Comparison of ENCODE assay signal across 8 mouse cellular contexts in the genomic region with DNA sequence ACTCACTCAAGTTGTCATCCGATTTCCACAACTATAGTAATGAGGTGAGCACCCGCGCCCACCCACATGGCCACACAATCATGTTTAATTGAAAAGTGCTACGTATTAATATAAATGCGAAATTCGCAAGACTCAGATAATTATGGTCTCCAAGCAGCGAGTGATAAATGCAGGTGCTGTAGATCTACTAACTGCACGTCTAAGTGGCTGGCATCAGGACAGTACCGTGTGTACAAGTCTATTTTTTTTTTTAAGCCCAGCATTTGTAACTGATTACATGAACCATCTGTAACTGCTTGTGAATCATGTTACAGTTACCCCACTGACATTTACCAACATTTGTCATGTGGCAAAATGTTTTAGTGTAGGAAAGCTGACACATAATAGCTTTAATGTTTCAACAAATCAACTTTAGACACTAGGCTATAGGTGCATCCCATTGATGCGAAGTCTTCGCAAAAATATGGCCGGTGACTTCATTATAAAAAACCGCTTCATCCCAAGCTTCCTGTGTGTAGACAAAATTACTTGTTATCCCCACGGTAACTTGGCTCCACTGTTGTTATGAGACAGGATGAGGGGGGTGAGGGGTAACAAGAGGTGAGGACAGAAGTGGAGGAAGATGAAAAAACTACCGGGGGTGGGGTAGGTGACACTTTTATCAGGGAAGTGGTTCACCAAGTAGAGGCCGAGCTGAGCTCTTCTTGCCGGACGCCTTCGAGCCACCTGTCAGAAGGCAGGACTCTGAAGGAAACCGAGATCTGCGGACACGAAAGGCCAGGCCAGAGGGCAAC. TPM values are rescaled to one million over a fixed set of nuclear protein-coding genes. Genes with fewer than 3 reads are reported as not detected.
A peak's percentile ranks its signal among the peaks of the same experiment; 100 is the strongest.
DNase-seq lines count a peak whose midpoint lies in the region; ATAC-seq and TF ChIP-seq lines count a peak whose summit lies in the region.

No protein-coding gene starts in this region.

- H3K27me3 ChIP-seq in kidney, adult 2 months (replicated peaks; ENCODE audit: control insufficient read depth, insufficient read depth, low read length) = no peaks in the 10 kb centered on the region
- no peaks in the 10 kb centered on the region for H3K27me3 ChIP-seq in forebrain, postnatal 0 days (ENCODE audit: insufficient read depth, low read length)
- H3K27me3 ChIP-seq in liver, embryonic 15.5 days = no peaks in the 10 kb centered on the region

- 34% methylated on average over 22 of the region's 22 CpGs for WGBS in kidney, adult 2 months
- 30% methylated on average over 22 of the region's 22 CpGs for WGBS in forebrain, postnatal 0 days
- 35% methylated on average over 22 of the region's 22 CpGs for WGBS in liver, embryonic 15.5 days (ENCODE audit: insufficient replicate concordance)

- no peak; the same call in 1 of the 2 replicates for ATAC-seq in forebrain, postnatal 0 days
- ATAC-seq in liver, embryonic 15.5 days (ENCODE audit: insufficient read depth) = no peak

- H3K36me3 ChIP-seq in kidney, adult 2 months (ENCODE audit: control insufficient read depth, insufficient read depth, low read length) = no peaks in the 10 kb centered on the region
- H3K36me3 ChIP-seq in forebrain, postnatal 0 days (ENCODE audit: insufficient read depth) = no peaks in the 10 kb centered on the region
- peaks cover 13% of the 10 kb centered on the region for H3K36me3 ChIP-seq in liver, embryonic 15.5 days (replicated peaks)

- peak overlapping the region; percentile 93 for H3K27ac ChIP-seq in kidney, adult 2 months (ENCODE audit: insufficient read depth, low read depth, low read length)
- peak overlapping the region; percentile 82 for H3K27ac ChIP-seq in forebrain, postnatal 0 days (ENCODE audit: low read depth, low read length)
- peak overlapping the region; percentile 91 for H3K27ac ChIP-seq in liver, embryonic 15.5 days (replicated peaks)

- H3K4me1 ChIP-seq in kidney, adult 2 months (ENCODE audit: control insufficient read depth, insufficient read depth, low read length) = no peaks in the 10 kb centered on the region; the same call in 1 of the 2 replicates
- H3K4me1 ChIP-seq in forebrain, postnatal 0 days (ENCODE audit: insufficient read depth) = peaks cover 5% of the 10 kb centered on the region; the same call in 1 of the 2 replicates
- peaks cover 33% of the 10 kb centered on the region for H3K4me1 ChIP-seq in liver, embryonic 15.5 days (replicated peaks)

- no peak for DNase-seq in kidney, adult 2 months
- no peak for DNase-seq in kidney, postnatal 10 days
- DNase-seq in MEL-GATA-1-ER (ENCODE audit: extremely low read depth, low read depth) (peak; percentile 77), adipocyte (ENCODE audit: low spot score) (no peak)
- DNase-seq in forebrain, postnatal 0 days = no peak
- no peak for DNase-seq in gastrocnemius, adult 8-10 months (ENCODE audit: low spot score in 2 of 2)
- DNase-seq in cerebellum, postnatal 4 days (ENCODE audit: low spot score in 2 of 2) = no peak

- H3K4me2 ChIP-seq in forebrain, postnatal 0 days (ENCODE audit: low read depth) = peak overlapping the region; percentile 63
- peak overlapping the region; percentile 84 for H3K4me2 ChIP-seq in liver, embryonic 15.5 days

- H3K9me3 ChIP-seq in forebrain, postnatal 0 days (ENCODE audit: low read length) = no peaks in the 10 kb centered on the region
- H3K9me3 ChIP-seq in liver, embryonic 15.5 days (replicated peaks) = no peaks in the 10 kb centered on the region

- TF ChIP-seq CTCF in kidney, adult 2 months (conservative IDR thresholded peaks at IDR 0.05; ENCODE audit: insufficient read depth, insufficient read length, low read depth, low read length) = no peak
- TF ChIP-seq CTCF in forebrain, postnatal 0 days (IDR thresholded peaks at IDR 0.05; ENCODE audit: low read depth) = no peak

- TF ChIP-seq POLR2A in kidney, adult 2 months (IDR thresholded peaks at IDR 0.05; ENCODE audit: low read depth, low read length) = no peak

- H3K4me3 ChIP-seq in kidney, adult 2 months (ENCODE audit: insufficient read depth, low read depth, low read length) = peak overlapping the region; percentile 92
- peak overlapping the region; percentile 80 for H3K4me3 ChIP-seq in forebrain, postnatal 0 days (ENCODE audit: low read depth, low read length)
- peak overlapping the region; percentile 72 for H3K4me3 ChIP-seq in liver, embryonic 15.5 days (replicated peaks)

- peak overlapping the region; percentile 70 for H3K9ac ChIP-seq in forebrain, postnatal 0 days
- H3K9ac ChIP-seq in liver, embryonic 15.5 days = peak overlapping the region; percentile 71

RNA-seq across cellular contexts. Expression of a gene that starts 0.8 kb away (rescaled TPM):
- polyA plus RNA-seq in kidney, adult 2 months (2012; rRNA removed) = 365 and 439 TPM in 2 replicates
- total RNA-seq in forebrain, postnatal 0 days (2014; rRNA removed) = 485 and 592 TPM in 2 replicates
- polyA plus RNA-seq in forebrain, postnatal 0 days (2015; fragmentation: Nextera tagmentation; extraction: Ambion mirVana) = 728 and 896 TPM in 2 replicates
- polyA plus RNA-seq in liver, embryonic 15.5 days (2015; fragmentation: Nextera tagmentation; extraction: Ambion mirVana) = 874 and 985 TPM in 2 replicates
- 10 to 100 TPM; 70.3 to 85.0 (median 79.7) TPM for total RNA-seq in gastrocnemius, adult 8-10 months (2022)

RNA-seq across cellular contexts. Expression of a gene that starts 3.9 kb away (rescaled TPM):
- 5.4 and 6.2 TPM in 2 replicates for polyA plus RNA-seq in kidney, adult 2 months (2012; rRNA removed)
- 16.5 and 19.2 TPM in 2 replicates for total RNA-seq in forebrain, postnatal 0 days (2014; rRNA removed)
- polyA plus RNA-seq in forebrain, postnatal 0 days (2015; fragmentation: Nextera tagmentation; extraction: Ambion mirVana) = 6.5 and 14.9 TPM in 2 replicates
- polyA plus RNA-seq in liver, embryonic 15.5 days (2015; fragmentation: Nextera tagmentation; extraction: Ambion mirVana) = 3.8 and 4.5 TPM in 2 replicates
- 1 to 10 TPM; 5.1 to 9.1 (median 7.7) TPM for total RNA-seq in gastrocnemius, adult 8-10 months (2022)

RNA-seq across cellular contexts. Expression of a gene that starts 54.8 kb away (rescaled TPM):
- polyA plus RNA-seq in kidney, adult 2 months (2012; rRNA removed) = 32.9 and 41.5 TPM in 2 replicates
- 105 and 116 TPM in 2 replicates for total RNA-seq in forebrain, postnatal 0 days (2014; rRNA removed)
- polyA plus RNA-seq in forebrain, postnatal 0 days (2015; fragmentation: Nextera tagmentation; extraction: Ambion mirVana) = 112 and 123 TPM in 2 replicates
- polyA plus RNA-seq in liver, embryonic 15.5 days (2015; fragmentation: Nextera tagmentation; extraction: Ambion mirVana) = 52.1 and 53.8 TPM in 2 replicates
- total RNA-seq in gastrocnemius, adult 8-10 months (2022) = 10 to 100 TPM; 46.7 to 51.7 (median 50.5) TPM
